Mouse (Mus musculus) testis, adult 2 months (tissue): ENCODE results near the gene Tmem102.

Experiments
- CTCF ChIP-seq: fragments of 200-500 bp; IDR thresholded peaks from 2 replicates; pipeline ENCODE4 v1.5.1; 2012; ENCODE audit warnings: low read depth, mild to moderate bottlenecking, inconsistent platforms, low read length, moderate library complexity; ENCODE audit not compliant: control insufficient read depth, insufficient read depth, insufficient replicate concordance
- POLR2A ChIP-seq: fragments of 200-500 bp; IDR thresholded peaks from 2 replicates; pipeline ENCODE4 v1.6.1; 2012; ENCODE audit warnings: low read depth, mild to moderate bottlenecking, inconsistent platforms, low read length, moderate library complexity; ENCODE audit not compliant: control insufficient read depth

DNA sequence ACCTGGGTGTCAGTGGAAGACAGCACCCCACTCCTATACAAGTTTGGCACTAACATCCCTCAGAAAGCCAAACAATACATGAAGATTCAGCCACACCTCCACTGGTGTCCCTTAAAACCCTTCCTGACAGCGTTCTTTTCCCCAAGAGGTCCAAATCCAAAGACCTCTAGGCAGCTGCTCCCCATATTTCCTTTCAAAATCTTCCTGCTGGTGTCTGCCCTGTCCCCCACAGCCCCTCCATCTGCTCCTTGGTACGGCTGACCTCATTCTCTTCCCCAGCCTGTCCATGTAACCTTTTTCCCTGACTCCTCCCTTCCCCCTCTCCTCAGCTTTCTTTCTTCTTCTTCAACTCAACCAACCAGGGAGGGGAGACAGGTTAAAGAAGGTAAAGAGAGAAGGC, 18.0 kb upstream of the Tmem102 start:
- TF ChIP-seq CTCF (no peak), POLR2A (no peak)
